Mouse (Mus musculus) liver, adult 2 months (tissue): ENCODE measurements at regions not wholly inside any gene's neighbourhood (a gene's known extent, or its start where the extent isn't known, plus 50 kb on each side); places are given as distances from the start of the nearest gene placed in this dataset.

ENCODE experiments used
- CTCF ChIP-seq: fragments of 200-500 bp; IDR thresholded peaks from 2 replicates; pipeline ENCODE4 v1.5.1; 2011; ENCODE audit warnings: low read depth, low read length, control low read depth
- POLR2A ChIP-seq: fragments of 200-500 bp; IDR thresholded peaks from 2 replicates; pipeline ENCODE4 v1.6.1; 2011; ENCODE audit warnings: low read length, control low read depth; ENCODE audit not compliant: insufficient read depth; ENCODE audit errors: extremely low read depth

DNA sequence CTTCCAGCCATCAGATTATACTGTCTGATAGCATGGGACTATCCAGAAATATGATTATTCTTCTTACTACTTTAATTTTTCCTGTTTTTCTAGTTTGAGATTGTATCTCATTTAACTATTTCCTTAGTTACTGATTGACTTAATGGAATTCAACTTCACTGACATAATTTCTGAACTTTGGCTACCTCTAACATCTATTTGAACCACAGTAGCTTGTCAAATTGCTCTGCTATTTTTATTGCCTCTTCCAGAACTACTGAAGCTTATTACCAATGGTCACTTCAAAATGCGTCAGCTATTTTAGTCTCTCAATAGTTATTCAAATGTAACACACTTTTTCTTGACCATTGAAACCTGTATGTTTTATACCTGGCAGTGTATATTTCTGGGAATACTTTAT lies 52.9 kb upstream of the Pde3b start:
- TF ChIP-seq CTCF (no peak), POLR2A (no peak)
